Mouse (Mus musculus) liver, postnatal 0 days (tissue): ENCODE measurements around the gene Gm20388. TPM values are rescaled to one million over a fixed set of nuclear protein-coding genes. Genes with fewer than 3 reads are reported as not detected.

Experiments used
- ATAC-seq: fragments of 200-750 bp; cut with Nextera tagmentation; 2 replicates; pipeline ENCODE4 v1.8.0; 2017; ENCODE audit warnings: mild to moderate bottlenecking, moderate library complexity
- DNase-seq: peaks from one replicate; pipeline ENCODE4 v3.0.0-alpha.2; 2016
- H3K27ac ChIP-seq: fragments of 300-500 bp; sonication (generic); 2 replicates; pipeline ENCODE4 v1.5.1; 2014; ENCODE audit warnings: antibody characterized with exemption, moderate library complexity, mild to moderate bottlenecking, low read depth
- H3K27me3 ChIP-seq: fragments of 300-500 bp; sonication (generic); 2 replicates; pipeline ENCODE4 v1.6.1; 2014; ENCODE audit warnings: low read length, control low read depth, mixed read lengths; ENCODE audit not compliant: insufficient read depth
- H3K36me3 ChIP-seq: fragments of 300-500 bp; sonication (generic); replicated peaks from 2 replicates; pipeline ENCODE4 v1.6.1; 2014; ENCODE audit warnings: mild to moderate bottlenecking, control low read depth, low read length, moderate library complexity, mixed read lengths; ENCODE audit not compliant: insufficient read depth
- H3K4me1 ChIP-seq: fragments of 300-500 bp; sonication (generic); 2 replicates; pipeline ENCODE4 v1.6.1; 2014; ENCODE audit warnings: antibody characterized with exemption, mild to moderate bottlenecking, control low read depth; ENCODE audit not compliant: insufficient read depth
- H3K4me2 ChIP-seq: fragments of 300-500 bp; sonication (generic); 2 replicates; pipeline ENCODE4 v1.6.1; 2014; ENCODE audit warnings: low read depth, mild to moderate bottlenecking, low read length, moderate library complexity, mixed read lengths
- H3K4me3 ChIP-seq: fragments of 300-500 bp; sonication (generic); 2 replicates; pipeline ENCODE4 v1.5.1; 2014; ENCODE audit warnings: low read depth, low read length
- H3K9ac ChIP-seq: fragments of 300-500 bp; sonication (generic); replicated peaks from 2 replicates; pipeline ENCODE4 v1.6.1; 2014; ENCODE audit warnings: mild to moderate bottlenecking, moderate library complexity
- H3K9me3 ChIP-seq: fragments of 300-500 bp; sonication (generic); 2 replicates; pipeline ENCODE4 v1.6.1; 2016; ENCODE audit warnings: mild to moderate bottlenecking, control low read depth, low read length, mixed read lengths
- CTCF ChIP-seq: sonication (generic); IDR thresholded peaks from 2 replicates; pipeline ENCODE4 v1.5.1; 2016; ENCODE audit warnings: antibody characterized with exemption, low read depth
- EP300 ChIP-seq: IDR thresholded peaks from 2 replicates; pipeline ENCODE4 v1.6.1; 2016; ENCODE audit warnings: antibody characterized with exemption, low read depth, mild to moderate bottlenecking
- WGBS: fragments of 180-500 bp; shearing (Covaris S2); extraction: QIAGEN DNeasy Blood & Tissue Kit; methylation state at CpG from one replicate; pipeline ENCODE4 v1.1.7; 2014; ENCODE audit not compliant: insufficient replicate concordance; 5-methylcytosine and 5-hydroxymethylcytosine counted together
- polyA plus RNA-seq: library from polyadenylated mRNA; unstranded; fragments of >200 nt; fragmentation: Nextera tagmentation; extraction: Ambion mirVana; gene quantifications from 2 replicates; pipeline ENCODE4 v1.2.1, GENCODE M21; 2015

Gene Gm20388
- polyA plus RNA-seq, 1 experiment from 2014 or later, result not detected

- no peaks in the 10 kb centered on the region for H3K9me3 ChIP-seq
- no peaks in the 10 kb centered on the region for H3K27me3 ChIP-seq
- 86% methylated on average over 7 of the region's 7 CpGs for WGBS
- DNase-seq, result no peak
- H3K9ac ChIP-seq, result no peak overlapping the region
- H3K36me3 ChIP-seq, result no peaks in the 10 kb centered on the region
- H3K4me1 ChIP-seq, result peaks cover 3% of the 10 kb centered on the region; the same call in 1 of the 2 replicates
- H3K4me2 ChIP-seq, result no peak overlapping the region
- TF ChIP-seq CTCF (no peak), EP300 (no peak)
- ATAC-seq, result no peak
- H3K4me3 ChIP-seq, result no peak overlapping the region
- no peak overlapping the region for H3K27ac ChIP-seq
Observed at GRCm38 (mm10) chr8:120390598-120390997, 480.0 kb downstream of the Gm20388 start.

GRCm38 (mm10) chr8:120391856-120392255 is 481.2 kb downstream of the Gm20388 start:
- Histone ChIP-seq H3K4me1 (no peaks in the 10 kb centered on the region), H3K4me3 (no peak overlapping the region), H3K9ac (no peak overlapping the region), H3K36me3 (no peaks in the 10 kb centered on the region), H3K27me3 (no peaks in the 10 kb centered on the region), H3K27ac (no peak overlapping the region), H3K9me3 (no peaks in the 10 kb centered on the region), H3K4me2 (no peak overlapping the region)
- 81% methylated on average over 21 of the region's 21 CpGs for WGBS
- TF ChIP-seq EP300, result no peak
- TF ChIP-seq CTCF, result no peak
- DNase-seq, result no peak
- no peak for ATAC-seq

- H3K36me3 ChIP-seq, result no peaks in the 10 kb centered on the region
- DNase-seq (no peak), ATAC-seq (no peak)
- H3K27ac ChIP-seq, result no peak overlapping the region
- H3K4me2 ChIP-seq, result no peak overlapping the region
- H3K9ac ChIP-seq, result no peak overlapping the region
- H3K4me1 ChIP-seq, result no peaks in the 10 kb centered on the region
- TF ChIP-seq EP300 (no peak), CTCF (no peak)
- 80% methylated on average over 11 of the region's 11 CpGs for WGBS
- H3K9me3 ChIP-seq, result no peaks in the 10 kb centered on the region
- H3K4me3 ChIP-seq, result no peak overlapping the region
- H3K27me3 ChIP-seq, result no peaks in the 10 kb centered on the region
Observed at GRCm38 (mm10) chr8:120393085-120393484, 482.4 kb downstream of the Gm20388 start.

GRCm38 (mm10) chr8:120393871-120394275 is 483.2 kb downstream of the Gm20388 start:
- TF ChIP-seq CTCF (no peak), EP300 (no peak)
- no peak overlapping the region for H3K4me3 ChIP-seq
- H3K4me1 ChIP-seq, result no peaks in the 10 kb centered on the region
- no peak overlapping the region for H3K9ac ChIP-seq
- WGBS, result 76% methylated on average over 9 of the region's 9 CpGs
- H3K4me2 ChIP-seq, result no peak overlapping the region
- H3K36me3 ChIP-seq, result no peaks in the 10 kb centered on the region
- no peaks in the 10 kb centered on the region for H3K27me3 ChIP-seq
- DNase-seq (no peak), ATAC-seq (no peak)
- H3K9me3 ChIP-seq, result no peaks in the 10 kb centered on the region
- no peak overlapping the region for H3K27ac ChIP-seq

GRCm38 (mm10) chr8:120395892-120396291 is 485.3 kb downstream of the Gm20388 start:
- no peak overlapping the region for H3K27ac ChIP-seq
- H3K36me3 ChIP-seq, result no peaks in the 10 kb centered on the region
- 83% methylated on average over 3 of the region's 3 CpGs for WGBS
- H3K27me3 ChIP-seq, result no peaks in the 10 kb centered on the region
- H3K4me1 ChIP-seq, result no peaks in the 10 kb centered on the region
- DNase-seq (no peak), ATAC-seq (no peak)
- no peak overlapping the region for H3K4me3 ChIP-seq
- TF ChIP-seq CTCF, result peak; percentile 25
- no peak for TF ChIP-seq EP300
- no peak overlapping the region for H3K9ac ChIP-seq
- no peaks in the 10 kb centered on the region for H3K9me3 ChIP-seq
- H3K4me2 ChIP-seq, result no peak overlapping the region

- 50% methylated on average over 3 of the region's 3 CpGs for WGBS
- H3K4me1 ChIP-seq, result peaks cover 6% of the 10 kb centered on the region; the same call in 1 of the 2 replicates
- no peaks in the 10 kb centered on the region for H3K27me3 ChIP-seq
- no peak overlapping the region for H3K4me2 ChIP-seq
- no peaks in the 10 kb centered on the region for H3K9me3 ChIP-seq
- ATAC-seq (no peak), DNase-seq (no peak)
- no peak for TF ChIP-seq EP300
- TF ChIP-seq CTCF, result no peak
- no peak overlapping the region for H3K4me3 ChIP-seq
- no peaks in the 10 kb centered on the region for H3K36me3 ChIP-seq
- H3K27ac ChIP-seq, result no peak overlapping the region
- no peak overlapping the region for H3K9ac ChIP-seq
Observed at GRCm38 (mm10) chr8:120396756-120397155, 486.1 kb downstream of the Gm20388 start.
